22 mouse cellular contexts compared by ENCODE assay signal in the genomic region with DNA sequence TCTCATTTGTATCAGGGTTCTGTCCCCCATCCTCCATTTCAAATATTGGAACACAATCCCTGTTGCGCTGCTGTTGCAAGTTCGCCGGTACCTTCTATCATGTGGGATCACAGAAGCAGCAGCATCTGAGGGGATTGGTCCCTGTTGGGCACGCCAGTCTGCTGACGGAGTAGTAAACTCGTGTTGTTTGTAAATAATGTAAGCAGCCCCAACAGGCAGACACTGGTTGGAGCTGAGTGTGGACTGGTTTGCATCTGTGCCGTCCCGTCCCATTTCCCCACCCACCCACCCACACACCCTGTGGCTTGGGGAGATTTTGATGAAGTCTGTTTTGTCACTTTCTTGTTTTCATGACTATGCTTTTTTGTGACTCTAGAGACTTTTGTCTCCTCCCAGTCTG.
A peak's percentile ranks its signal among the peaks of the same experiment; 100 is the strongest.
DNase-seq lines count a peak whose midpoint lies in the region; ATAC-seq and TF ChIP-seq lines count a peak whose summit lies in the region.
"Had no signal": no experiment of that assay in that cellular context is flagged by ENCODE, and none has a peak within 500 bp of the region (broad histone marks: within the 10 kb centered on the region; RNA-seq: fewer than 3 reads in every experiment).

No protein-coding gene starts in this region.

- no peaks in the 10 kb centered on the region for H3K27me3 ChIP-seq in liver, embryonic 12.5 days (replicated peaks)
- no peaks in the 10 kb centered on the region for H3K27me3 ChIP-seq in liver, postnatal 0 days (ENCODE audit: insufficient read depth, low read length)
- no peaks in the 10 kb centered on the region for H3K27me3 ChIP-seq in liver, embryonic 15.5 days
- no peaks in the 10 kb centered on the region for H3K27me3 ChIP-seq in thymus, adult 2 months (ENCODE audit: control insufficient read depth, insufficient read depth, low read length)
- H3K27me3 ChIP-seq: CH12.LX; heart, embryonic 12.5 days; hindbrain, embryonic 12.5 days had no signal

- no peak for TF ChIP-seq POLR2A in thymus, adult 2 months (IDR thresholded peaks at IDR 0.05; ENCODE audit: control insufficient read depth, extremely low read depth, insufficient read depth, low read length, poor library complexity)

- no peak overlapping the region for H3K4me3 ChIP-seq in liver, embryonic 12.5 days
- H3K4me3 ChIP-seq in liver, postnatal 0 days (ENCODE audit: low read depth, low read length) = no peak overlapping the region
- no peak overlapping the region for H3K4me3 ChIP-seq in liver, embryonic 15.5 days (replicated peaks)
- no peak overlapping the region for H3K4me3 ChIP-seq in thymus, adult 2 months (ENCODE audit: control insufficient read depth, insufficient read depth, low read length)
- H3K4me3 ChIP-seq: embryonic facial prominence, embryonic 10.5 days; heart, embryonic 12.5 days; hindbrain, embryonic 12.5 days had no signal

- no peaks in the 10 kb centered on the region for H3K9me3 ChIP-seq in liver, embryonic 12.5 days (replicated peaks)
- no peaks in the 10 kb centered on the region for H3K9me3 ChIP-seq in liver, postnatal 0 days (ENCODE audit: low read length)
- no peaks in the 10 kb centered on the region for H3K9me3 ChIP-seq in liver, embryonic 15.5 days (replicated peaks)

- TF ChIP-seq EP300 in liver, postnatal 0 days (IDR thresholded peaks at IDR 0.05; ENCODE audit: low read depth) = no peak

- H3K4me1 ChIP-seq in liver, embryonic 12.5 days = peaks cover 71% of the 10 kb centered on the region
- H3K4me1 ChIP-seq in liver, postnatal 0 days (ENCODE audit: insufficient read depth) = peaks cover 47% of the 10 kb centered on the region
- peaks cover 69% of the 10 kb centered on the region for H3K4me1 ChIP-seq in liver, embryonic 15.5 days (replicated peaks)
- peaks cover 15% of the 10 kb centered on the region for H3K4me1 ChIP-seq in thymus, adult 2 months (replicated peaks; ENCODE audit: control insufficient read depth, insufficient read depth, low read length)

- no peak for DNase-seq in liver, postnatal 0 days
- peak; percentile 39 for DNase-seq in induced T-regulatory cell, adult 2 months (ENCODE audit: low read depth)
- no peak for DNase-seq in ovary, postnatal 14 days (ENCODE audit: low spot score)
- DNase-seq in layer of hippocampus, adult 8-10 months (ENCODE audit: low spot score in 2 of 2) = no peak
- DNase-seq in thymus, adult 2 months = no peak
- DNase-seq: adrenal gland, adult 8-10 months; adrenal gland, postnatal 36 days; B cell, adult 2 months; cerebellum, adult 2 months; cerebellum, postnatal 10 days; heart, adult 18-20 months; heart, postnatal 10 days; heart, postnatal 4 days had no signal

- H3K9ac ChIP-seq in liver, embryonic 12.5 days = no peak overlapping the region
- H3K9ac ChIP-seq in liver, postnatal 0 days (replicated peaks) = no peak overlapping the region
- H3K9ac ChIP-seq in liver, embryonic 15.5 days = no peak overlapping the region
- H3K9ac ChIP-seq: heart, embryonic 12.5 days; hindbrain, embryonic 12.5 days had no signal

- H3K36me3 ChIP-seq in liver, embryonic 12.5 days = 0 out of 2 replicates have a peak, but pooled peaks cover 7% of the 10 kb centered on the region
- no peaks in the 10 kb centered on the region for H3K36me3 ChIP-seq in liver, postnatal 0 days (replicated peaks; ENCODE audit: insufficient read depth, low read length)
- 0 out of 2 replicates have a peak, but pooled peaks cover 8% of the 10 kb centered on the region for H3K36me3 ChIP-seq in liver, embryonic 15.5 days (replicated peaks)
- no peaks in the 10 kb centered on the region for H3K36me3 ChIP-seq in thymus, adult 2 months (ENCODE audit: control insufficient read depth, insufficient read depth, low read length)
- H3K36me3 ChIP-seq: heart, embryonic 12.5 days; hindbrain, embryonic 12.5 days had no signal

- WGBS in liver, embryonic 12.5 days (ENCODE audit: insufficient replicate concordance) = 67% methylated on average over 8 of the region's 8 CpGs
- 80% methylated on average over 8 of the region's 8 CpGs for WGBS in liver, postnatal 0 days (ENCODE audit: insufficient replicate concordance)
- 67% methylated on average over 8 of the region's 8 CpGs for WGBS in liver, embryonic 15.5 days (ENCODE audit: insufficient replicate concordance)
- 93% methylated on average over 8 of the region's 8 CpGs for WGBS in thymus, adult 2 months

- H3K27ac ChIP-seq in liver, embryonic 12.5 days = peak overlapping the region; percentile 49
- no peak overlapping the region for H3K27ac ChIP-seq in liver, postnatal 0 days (ENCODE audit: low read depth)
- peak overlapping the region; percentile 43 for H3K27ac ChIP-seq in liver, embryonic 15.5 days (replicated peaks)
- no peak overlapping the region for H3K27ac ChIP-seq in thymus, adult 2 months (ENCODE audit: control insufficient read depth, insufficient read depth, low read length)
- H3K27ac ChIP-seq: embryonic facial prominence, embryonic 10.5 days; hindbrain, embryonic 12.5 days had no signal

- peak overlapping the region; percentile 31 for H3K4me2 ChIP-seq in liver, embryonic 12.5 days
- no peak overlapping the region for H3K4me2 ChIP-seq in liver, postnatal 0 days (ENCODE audit: low read depth, low read length)
- H3K4me2 ChIP-seq in liver, embryonic 15.5 days = 0 out of 2 replicates have a peak overlapping the region, but pooled peaks have one; percentile 2
- H3K4me2 ChIP-seq: heart, embryonic 12.5 days; hindbrain, embryonic 12.5 days had no signal

- no peak for TF ChIP-seq CTCF in liver, postnatal 0 days (IDR thresholded peaks at IDR 0.05; ENCODE audit: low read depth)
- TF ChIP-seq CTCF in thymus, adult 2 months (IDR thresholded peaks at IDR 0.05; ENCODE audit: borderline replicate concordance, control insufficient read depth, extremely low read depth, insufficient read depth, low read length, poor library complexity) = no peak

- no peak for ATAC-seq in liver, embryonic 12.5 days
- ATAC-seq in liver, postnatal 0 days = no peak
- peak; percentile 41 for ATAC-seq in CD4-positive, CD25-positive, alpha-beta regulatory T cell, adult 4 months
- ATAC-seq in liver, embryonic 15.5 days (ENCODE audit: insufficient read depth) = no peak
- ATAC-seq: forebrain, embryonic 14.5 days; hindbrain, embryonic 16.5 days had no signal

Comparison
In these comparisons a context has a peak if more than half of its experiments do, and no peak if none do; other contexts are left out.
1. H3K27ac ChIP-seq: peak in liver, embryonic 12.5 days (single experiment) and liver, embryonic 15.5 days (single experiment); none in liver, postnatal 0 days (single experiment) and thymus, adult 2 months (single experiment).